ENCODE assay signal across 10 mouse cellular contexts in genomic region chr8:45794847-45795246, GRCm38 (mm10).
A peak's percentile ranks its signal among the peaks of the same experiment; 100 is the strongest.
DNase-seq lines count a peak whose midpoint lies in the region; ATAC-seq and TF ChIP-seq lines count a peak whose summit lies in the region.
"Had no signal": no experiment of that assay in that cellular context is flagged by ENCODE, and none has a peak within 500 bp of the region (broad histone marks: within the 10 kb centered on the region; RNA-seq: fewer than 3 reads in every experiment).

No protein-coding gene starts in this region.

- TF ChIP-seq POLR2A in olfactory bulb, adult 2 months (IDR thresholded peaks at IDR 0.05; ENCODE audit: insufficient read depth, low read depth, low read length): no peak

- H3K36me3 ChIP-seq in hindbrain, postnatal 0 days (ENCODE audit: insufficient read depth, low read length): peaks cover 16% of the 10 kb centered on the region; the same call in 1 of the 2 replicates
- H3K36me3 ChIP-seq in hindbrain, embryonic 16.5 days (ENCODE audit: control insufficient read depth, insufficient read depth, low read length): peaks cover 16% of the 10 kb centered on the region
- H3K36me3 ChIP-seq in ES-E14 (ENCODE audit: control insufficient read depth, insufficient read depth, low read length, poor library complexity, severe bottlenecking): no peaks in the 10 kb centered on the region
- H3K36me3 ChIP-seq: embryonic facial prominence, embryonic 12.5 days had no signal

- DNase-seq in hindbrain, postnatal 0 days (ENCODE audit: low spot score): peak; percentile 18
- DNase-seq in lung, postnatal 10 days: peak; percentile 16
- DNase-seq in lung, postnatal 14 days: no peak
- DNase-seq in ES-E14 (ENCODE audit: low read depth, low spot score): peak; percentile 50
- no peak for DNase-seq in right cerebral cortex, adult 2 months (ENCODE audit: low spot score in 2 of 2)
- DNase-seq: right cerebral cortex, postnatal 4 days had no signal

- in situ Hi-C loops in ES-E14 (cut with MboI; ENCODE audit: low sequenced_read_pairs in 2 of 2, unreplicated experiment in 2 of 2): no loop called here

- H3K27me3 ChIP-seq in hindbrain, postnatal 0 days (ENCODE audit: insufficient read depth, low read length): no peaks in the 10 kb centered on the region
- no peaks in the 10 kb centered on the region for H3K27me3 ChIP-seq in hindbrain, embryonic 16.5 days (replicated peaks; ENCODE audit: control insufficient read depth, insufficient read depth, low read length)
- H3K27me3 ChIP-seq: embryonic facial prominence, embryonic 12.5 days; neural tube, embryonic 12.5 days had no signal

- no peak overlapping the region for H3K4me2 ChIP-seq in hindbrain, postnatal 0 days (ENCODE audit: low read depth, low read length)
- no peak overlapping the region for H3K4me2 ChIP-seq in hindbrain, embryonic 16.5 days (ENCODE audit: low read length)
- H3K4me2 ChIP-seq: embryonic facial prominence, embryonic 12.5 days; neural tube, embryonic 12.5 days had no signal

- WGBS in hindbrain, postnatal 0 days: 88% methylated on average over 14 of the region's 14 CpGs
- 89% methylated on average over 14 of the region's 14 CpGs for WGBS in hindbrain, embryonic 16.5 days
- WGBS in olfactory bulb, adult 2 months: 91% methylated on average over 14 of the region's 14 CpGs

- no peak overlapping the region for H3K27ac ChIP-seq in hindbrain, postnatal 0 days
- no peak overlapping the region for H3K27ac ChIP-seq in hindbrain, embryonic 16.5 days (ENCODE audit: low read depth, low read length)
- no peak overlapping the region for H3K27ac ChIP-seq in ES-E14 (ENCODE audit: insufficient read depth, low read depth, low read length, poor library complexity, severe bottlenecking)
- no peak overlapping the region for H3K27ac ChIP-seq in olfactory bulb, adult 2 months (ENCODE audit: insufficient read depth, low read depth, low read length)
- H3K27ac ChIP-seq: embryonic facial prominence, embryonic 12.5 days; neural tube, embryonic 12.5 days had no signal

- peak; percentile 41 for TF ChIP-seq CTCF in hindbrain, postnatal 0 days (IDR thresholded peaks at IDR 0.05; ENCODE audit: low read depth)
- TF ChIP-seq CTCF in olfactory bulb, adult 2 months (IDR thresholded peaks at IDR 0.05; ENCODE audit: insufficient read depth, low read depth, low read length): 0 out of 2 replicates have a peak, but pooled peaks have one; percentile 7

- no peak overlapping the region for H3K9ac ChIP-seq in hindbrain, postnatal 0 days (replicated peaks; ENCODE audit: low read length)
- no peak overlapping the region for H3K9ac ChIP-seq in hindbrain, embryonic 16.5 days (ENCODE audit: low read depth, low read length)
- H3K9ac ChIP-seq in ES-E14 (ENCODE audit: insufficient read depth, low read depth, low read length, poor library complexity, severe bottlenecking): no peak overlapping the region
- H3K9ac ChIP-seq: embryonic facial prominence, embryonic 12.5 days; neural tube, embryonic 12.5 days had no signal

- H3K9me3 ChIP-seq in hindbrain, postnatal 0 days (ENCODE audit: low read length): no peaks in the 10 kb centered on the region
- no peaks in the 10 kb centered on the region for H3K9me3 ChIP-seq in hindbrain, embryonic 16.5 days (ENCODE audit: control insufficient read depth, low read length)
- no peaks in the 10 kb centered on the region for H3K9me3 ChIP-seq in ES-E14 (ENCODE audit: control insufficient read depth, insufficient read depth, low read depth, low read length)
- H3K9me3 ChIP-seq: embryonic facial prominence, embryonic 12.5 days; neural tube, embryonic 12.5 days had no signal

- no peaks in the 10 kb centered on the region for H3K4me1 ChIP-seq in hindbrain, postnatal 0 days (ENCODE audit: insufficient read depth, low read length)
- no peaks in the 10 kb centered on the region for H3K4me1 ChIP-seq in hindbrain, embryonic 16.5 days (ENCODE audit: control insufficient read depth, insufficient read depth, low read depth, low read length)
- 0 out of 4 replicates have a peak, but pooled peaks cover 0 to 3% of the 10 kb centered on the region in 2 experiments for H3K4me1 ChIP-seq in ES-E14 (ENCODE audit: control insufficient read depth in 2 of 2, insufficient read depth in 2 of 2, low read length in 2 of 2, poor library complexity in 1 of 2)
- H3K4me1 ChIP-seq in olfactory bulb, adult 2 months (ENCODE audit: control insufficient read depth, insufficient read depth, low read length): no peaks in the 10 kb centered on the region
- H3K4me1 ChIP-seq: embryonic facial prominence, embryonic 12.5 days; neural tube, embryonic 12.5 days had no signal

- ATAC-seq in hindbrain, postnatal 0 days: no peak
- no peak for ATAC-seq in hindbrain, embryonic 16.5 days

- H3K4me3 ChIP-seq in hindbrain, postnatal 0 days (ENCODE audit: low read length): no peak overlapping the region
- no peak overlapping the region for H3K4me3 ChIP-seq in hindbrain, embryonic 16.5 days (ENCODE audit: low read length)
- no peak overlapping the region for H3K4me3 ChIP-seq in ES-E14 (ENCODE audit: insufficient read depth in 1 of 2, low read depth in 1 of 2, low read length in 2 of 2, poor library complexity in 1 of 2, severe bottlenecking in 1 of 2)
- no peak overlapping the region for H3K4me3 ChIP-seq in olfactory bulb, adult 2 months (ENCODE audit: insufficient read depth, low read depth, low read length)
- H3K4me3 ChIP-seq: embryonic facial prominence, embryonic 12.5 days; neural tube, embryonic 12.5 days had no signal

TF ChIP-seq in ES-E14, 5 proteins besides CTCF, POLR2A, EP300 and RAD21:
- TF ChIP-seq ZNF384 (IDR thresholded peaks at IDR 0.05; ENCODE audit: low read depth, low read length) (no peak), ZC3H11A (IDR thresholded peaks at IDR 0.05; ENCODE audit: borderline replicate concordance, low read depth, low read length) (0 out of 2 replicates have a peak, but pooled peaks have one; percentile 2)

Comparison
In these comparisons a context has a peak if more than half of its experiments do, and no peak if none do; other contexts are left out.
1. DNase-seq: peak in hindbrain, postnatal 0 days (single experiment), lung, postnatal 10 days (single experiment) and ES-E14 (single experiment); none in lung, postnatal 14 days (single experiment) and right cerebral cortex, adult 2 months (0 of 2).